Mouse (Mus musculus): ENCODE results near the gene Olfr24. TPM values are rescaled to one million over a fixed set of nuclear protein-coding genes. Genes with fewer than 3 reads are reported as not detected.
A peak's percentile ranks its signal among the peaks of the same experiment; 100 is the strongest.

Gene Olfr24
- polyA plus RNA-seq, 1 experiment from 2014 or later, result not detected

DNA sequence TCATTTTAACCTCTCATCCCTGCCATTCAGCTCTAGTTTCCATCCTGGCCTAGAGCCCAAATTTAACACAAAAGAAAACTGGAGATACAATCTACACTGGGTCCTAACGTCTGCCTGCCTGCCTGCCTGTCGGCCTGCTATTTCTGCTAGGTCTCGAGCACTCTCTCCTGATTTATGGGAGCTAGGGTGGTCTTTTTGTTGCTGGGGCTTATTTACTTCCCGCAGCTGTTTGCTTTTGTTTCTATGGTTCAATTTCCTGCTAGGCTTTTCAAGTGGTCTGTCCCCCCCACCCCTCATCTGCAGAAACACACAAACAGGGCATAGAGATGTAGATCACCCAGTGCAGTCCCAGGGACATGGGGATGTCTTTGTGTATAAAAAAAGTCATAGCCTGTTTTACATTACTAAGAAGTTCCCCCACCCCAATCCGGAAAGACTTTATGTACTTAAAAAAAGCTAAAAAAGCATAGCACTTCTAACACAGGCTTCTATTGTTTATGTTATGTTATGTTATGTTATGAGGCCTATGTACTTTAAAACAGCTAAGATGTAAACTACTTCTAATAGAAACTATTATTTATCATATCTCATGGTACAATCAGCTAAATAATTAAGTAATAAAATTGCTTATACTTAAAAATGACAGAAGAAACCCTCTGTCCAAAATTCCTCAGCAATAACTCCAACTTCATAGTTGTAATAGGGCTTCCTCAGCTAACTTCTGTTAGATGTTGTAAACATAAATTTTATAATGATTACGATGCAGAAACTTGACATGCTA is 41.7 kb downstream of the Olfr24 start:
- Histone ChIP-seq H3K9me3 (ENCODE audit: low read depth, low read length) (no peaks in the 10 kb centered on the region), H3K4me2 (no peak overlapping the region), H3K4me3 (ENCODE audit: low read depth, low read length) (no peak overlapping the region), H3K4me1 (ENCODE audit: insufficient read depth) (no peaks in the 10 kb centered on the region), H3K27me3 (ENCODE audit: insufficient read depth, low read length) (no peaks in the 10 kb centered on the region), H3K27ac (ENCODE audit: low read depth) (peak overlapping the region; percentile 58; the same call in 1 of the 2 replicates), H3K9ac (no peak overlapping the region), H3K36me3 (ENCODE audit: insufficient read depth) (no peaks in the 10 kb centered on the region)
- ATAC-seq (ENCODE audit: insufficient read depth) (peak; percentile 88), DNase-seq (peak; percentile 62)
- no peak for TF ChIP-seq CTCF (IDR thresholded peaks at IDR 0.05; ENCODE audit: low read depth)
- 23% methylated on average over 6 of the region's 6 CpGs for WGBS

DNA sequence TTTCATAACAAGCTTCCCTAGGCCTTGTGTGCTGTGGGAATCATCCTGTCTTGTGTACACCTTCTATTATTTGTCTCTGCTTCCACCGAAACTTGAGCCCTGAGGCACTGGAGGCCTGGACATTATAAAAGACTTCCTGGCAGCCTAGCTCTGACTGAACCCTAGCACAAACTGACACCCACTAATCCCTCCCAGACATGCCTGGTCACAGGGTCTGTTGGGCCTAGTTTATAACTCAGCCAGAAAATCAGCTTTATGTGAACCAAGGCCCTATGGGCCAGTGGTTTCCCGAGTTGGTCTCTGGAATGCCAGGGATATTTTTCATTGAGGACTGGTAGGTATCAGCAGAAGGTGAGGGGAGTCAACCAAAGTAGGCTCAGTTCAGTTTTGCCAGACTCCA is 42.8 kb downstream of the Olfr24 start:
- H3K4me1 ChIP-seq (ENCODE audit: insufficient read depth), result no peaks in the 10 kb centered on the region
- H3K27ac ChIP-seq (ENCODE audit: low read depth), result no peak overlapping the region
- ATAC-seq (ENCODE audit: insufficient read depth), result no peak
- no peak for DNase-seq
- H3K4me3 ChIP-seq (ENCODE audit: low read depth, low read length), result no peak overlapping the region
- H3K9me3 ChIP-seq (ENCODE audit: low read depth, low read length), result no peaks in the 10 kb centered on the region
- no peak overlapping the region for H3K4me2 ChIP-seq
- 49% methylated on average over 2 of the region's 2 CpGs for WGBS
- no peaks in the 10 kb centered on the region for H3K36me3 ChIP-seq (ENCODE audit: insufficient read depth)
- H3K9ac ChIP-seq, result no peak overlapping the region
- TF ChIP-seq CTCF (IDR thresholded peaks at IDR 0.05; ENCODE audit: low read depth), result no peak
- no peaks in the 10 kb centered on the region for H3K27me3 ChIP-seq (ENCODE audit: insufficient read depth, low read length)

DNA sequence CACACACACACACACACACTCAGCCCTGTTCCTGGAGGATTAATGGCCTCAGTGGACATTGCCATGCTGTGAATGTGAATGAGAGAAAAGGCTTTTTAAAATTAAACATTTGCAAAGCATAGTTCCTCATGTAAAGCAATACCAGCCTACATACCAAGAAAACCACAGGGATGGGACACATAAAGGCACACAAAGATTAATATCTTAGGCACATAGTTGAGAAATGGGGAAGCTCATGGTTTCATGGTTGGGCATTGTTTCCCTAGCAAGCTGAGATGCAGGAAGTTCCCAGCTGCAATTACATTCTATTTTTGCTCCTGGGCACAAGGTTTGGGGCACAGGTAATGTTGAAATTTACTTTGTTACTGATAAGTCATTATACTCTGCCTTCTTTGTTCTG is 58.2 kb downstream of the Olfr24 start:
- Histone ChIP-seq H3K9me3 (ENCODE audit: low read depth, low read length) (no peaks in the 10 kb centered on the region), H3K27ac (ENCODE audit: low read depth) (no peak overlapping the region), H3K4me2 (no peak overlapping the region), H3K4me1 (ENCODE audit: insufficient read depth) (no peaks in the 10 kb centered on the region), H3K36me3 (ENCODE audit: insufficient read depth) (no peaks in the 10 kb centered on the region), H3K9ac (no peak overlapping the region), H3K4me3 (ENCODE audit: low read depth, low read length) (no peak overlapping the region), H3K27me3 (ENCODE audit: insufficient read depth, low read length) (no peaks in the 10 kb centered on the region)
- no peak for ATAC-seq (ENCODE audit: insufficient read depth)
- DNase-seq, result no peak
- no peak for TF ChIP-seq CTCF (IDR thresholded peaks at IDR 0.05; ENCODE audit: low read depth)

Other genes with a start within 250 kb of the Olfr24 start
- 1.4 and 1.7 TPM in 2 replicates for gene Muc16, start 89.5 kb downstream of the Olfr24 start, polyA plus RNA-seq (2014; fragmentation: Nextera tagmentation; extraction: Ambion mirVana)
- gene Olfr828, start 55.5 kb upstream of the Olfr24 start, polyA plus RNA-seq (2014; fragmentation: Nextera tagmentation; extraction: Ambion mirVana), result not detected in 2 replicates
- gene Olfr829, start 90.9 kb upstream of the Olfr24 start, polyA plus RNA-seq (2014; fragmentation: Nextera tagmentation; extraction: Ambion mirVana), result not detected in 2 replicates
- gene Olfr830, start 110.7 kb upstream of the Olfr24 start, polyA plus RNA-seq (2014; fragmentation: Nextera tagmentation; extraction: Ambion mirVana), result not detected in 2 replicates
- not detected in 2 replicates for gene Olfr832, start 173.1 kb upstream of the Olfr24 start, polyA plus RNA-seq (2014; fragmentation: Nextera tagmentation; extraction: Ambion mirVana)
- gene Olfr834, start 224.0 kb upstream of the Olfr24 start, polyA plus RNA-seq (2014; fragmentation: Nextera tagmentation; extraction: Ambion mirVana), result not detected in 2 replicates

Data from lung, embryonic 14.5 days (tissue).